Mouse (Mus musculus) lung, postnatal 0 days (tissue): ENCODE measurements at regions not wholly inside any gene's neighbourhood (a gene's known extent, or its start where the extent isn't known, plus 50 kb on each side); places are given as distances from the start of the nearest gene placed in this dataset.

Experiments
- CTCF ChIP-seq: IDR thresholded peaks from 2 replicates; pipeline ENCODE4 v1.5.1; 2016; ENCODE audit warnings: antibody characterized with exemption, mild to moderate bottlenecking
- EP300 ChIP-seq: IDR thresholded peaks from 2 replicates; pipeline ENCODE4 v1.6.1; 2016; ENCODE audit warnings: antibody characterized with exemption, mild to moderate bottlenecking, control low read depth

DNA sequence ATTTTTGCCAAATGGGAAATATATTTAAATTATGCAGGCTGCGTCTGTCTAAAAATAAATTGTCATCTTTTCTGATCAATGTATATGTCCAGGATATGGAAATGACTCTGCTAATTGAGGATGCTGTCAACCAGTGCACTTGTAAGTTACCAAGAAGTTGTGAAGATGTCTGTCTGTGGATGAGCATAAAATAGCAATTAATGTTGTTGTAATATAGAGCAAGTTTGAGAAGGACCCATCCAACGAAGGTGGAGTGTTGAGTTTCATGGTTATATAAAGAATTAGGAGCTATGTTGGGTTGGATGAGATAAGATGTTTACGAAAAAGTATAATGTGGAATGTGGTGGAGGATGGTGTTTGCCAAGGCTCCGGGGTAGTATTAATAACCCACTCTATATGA lies 131.6 kb downstream of the Zbtb18 start:
- TF ChIP-seq CTCF (no peak), EP300 (no peak)
